Mouse (Mus musculus) lung, adult 2 months (tissue): ENCODE results near the gene Rrp12. TPM values are rescaled to one million over a fixed set of nuclear protein-coding genes. Genes with fewer than 3 reads are reported as not detected.

Experiments used
- DNase-seq: peaks from one replicate; pipeline ENCODE4 v3.0.0; 2022
- H3K4me1 ChIP-seq: fragments of 200-500 bp; 2 replicates; pipeline ENCODE4 v1.6.1; 2011; ENCODE audit warnings: low read length; ENCODE audit not compliant: control insufficient read depth, insufficient read depth
- H3K4me3 ChIP-seq: fragments of 200-500 bp; replicated peaks from 2 replicates; pipeline ENCODE3; 2011; ENCODE audit warnings: low read depth, mild to moderate bottlenecking, control low read depth, low read length; ENCODE audit errors: extremely low read depth
- CTCF ChIP-seq: fragments of 200-500 bp; IDR thresholded peaks from 2 replicates; pipeline ENCODE4 v1.5.1; 2011; ENCODE audit warnings: mild to moderate bottlenecking, low read length, control low read depth; ENCODE audit not compliant: insufficient read depth
- POLR2A ChIP-seq: fragments of 200-500 bp; IDR thresholded peaks from 2 replicates; pipeline ENCODE4 v1.6.1; 2011; ENCODE audit warnings: low read depth, mild to moderate bottlenecking, control low read depth, low read length, borderline replicate concordance; ENCODE audit errors: extremely low read depth
- WGBS: fragments of 180-500 bp; shearing (Covaris S2); methylation state at CpG from one replicate; pipeline ENCODE4 v1.1.7; 2018; 5-methylcytosine and 5-hydroxymethylcytosine counted together
- polyA plus RNA-seq: library from polyadenylated mRNA; depleted of rRNA; stranded (reverse); fragments of >200 nt; gene quantifications from 2 replicates; pipeline ENCODE4 v1.2.3, GENCODE M21; 2012

Rrp12 gene
- polyA plus RNA-seq, 1 experiment, result 5.5 TPM

DNA sequence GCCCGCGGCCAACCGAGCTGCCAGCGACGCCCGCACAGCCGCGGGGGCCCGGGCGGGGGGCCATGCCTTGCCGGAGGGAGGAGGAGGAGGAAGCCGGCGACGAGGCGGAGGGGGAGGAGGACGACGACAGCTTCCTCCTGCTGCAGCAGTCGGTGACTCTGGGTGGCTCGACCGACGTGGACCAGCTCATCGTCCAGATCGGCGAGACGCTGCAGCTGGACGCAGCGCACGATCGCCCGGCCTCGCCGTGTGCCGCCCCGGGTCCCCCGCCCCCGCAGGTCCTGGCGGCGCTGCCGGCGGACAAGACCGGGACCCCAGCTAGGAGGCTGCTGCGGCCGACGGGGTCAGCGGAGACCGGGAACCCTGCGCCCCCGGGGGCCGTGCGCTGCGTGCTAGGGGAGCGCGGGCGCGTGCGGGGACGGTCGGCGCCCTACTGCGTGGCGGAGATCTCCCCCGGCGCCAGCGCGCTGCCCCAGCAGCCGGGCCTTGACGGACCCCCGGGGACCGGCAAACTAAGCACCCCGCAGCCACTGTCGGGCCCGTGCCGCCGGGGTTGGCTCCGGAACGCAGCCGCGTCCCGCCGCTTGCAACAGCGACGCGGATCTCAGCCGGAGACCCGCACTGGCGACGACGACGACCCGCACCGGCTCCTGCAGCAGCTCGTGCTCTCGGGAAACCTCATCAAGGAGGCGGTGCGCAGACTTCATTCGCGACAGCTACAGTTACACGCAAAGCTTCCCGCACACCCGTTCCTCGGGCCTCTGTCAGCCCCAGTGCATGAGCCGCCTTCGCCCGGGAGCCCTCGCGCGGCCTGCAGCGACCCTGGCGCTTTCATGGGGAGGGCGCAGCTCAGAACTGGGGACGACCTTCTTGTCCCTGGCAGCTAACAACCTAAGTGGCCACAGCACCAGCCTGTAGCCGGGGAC lies 65.6 kb downstream of the Rrp12 start:
- TF ChIP-seq POLR2A (peak; percentile 5; the same call in 1 of the 2 replicates), CTCF (no peak)
- Histone ChIP-seq H3K4me3 (peak overlapping the region; percentile 98), H3K4me1 (0 out of 2 replicates have a peak, but pooled peaks cover 4% of the 10 kb centered on the region)
- DNase-seq, result peak; percentile 54
- WGBS, result under 1% methylated on average over 101 of the region's 112 CpGs

DNA sequence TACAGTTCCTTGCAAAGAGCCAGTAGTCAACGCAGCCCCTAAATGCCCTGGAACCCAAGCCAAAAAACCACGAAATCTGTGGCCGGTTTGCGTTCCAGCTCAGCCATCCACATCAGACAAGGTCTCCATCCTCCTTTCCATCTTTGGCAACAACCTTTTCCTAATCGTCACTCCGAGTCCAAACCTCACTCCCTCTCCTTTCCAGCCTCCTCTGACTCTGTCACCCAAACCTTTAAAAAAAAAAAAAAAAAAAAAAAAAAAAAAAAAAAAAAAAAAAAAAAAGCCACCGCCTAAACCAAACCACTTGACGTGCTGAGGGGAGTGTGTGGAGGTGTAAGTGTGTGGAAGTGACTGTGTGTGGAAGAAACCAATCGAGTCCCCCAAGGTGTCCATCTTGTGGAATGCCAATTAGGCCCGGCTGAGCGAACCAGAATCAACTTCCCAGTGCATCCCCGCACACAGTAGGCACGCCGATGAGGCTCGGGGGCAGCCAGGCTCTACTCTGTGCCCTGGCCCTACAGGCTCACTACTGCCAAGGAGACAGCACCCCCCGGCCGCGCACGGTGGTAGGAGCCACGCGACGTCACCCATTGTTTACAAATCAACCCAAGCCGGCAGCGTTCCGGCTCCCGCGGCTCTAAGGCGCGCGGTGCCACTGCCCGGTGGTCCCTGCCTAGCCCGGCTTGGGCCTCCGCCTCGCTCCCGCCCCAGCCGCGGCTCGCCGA lies 66.4 kb downstream of the Rrp12 start, which contains the start of gene Frat1:
Frat1 (plus strand) TSS at position 590 of the 725 bp plus-strand sequence.
- WGBS, result under 1% methylated on average over 38 of the region's 39 CpGs
- Histone ChIP-seq H3K4me3 (peak within 1 kb of the TSS; percentile 98), H3K4me1 (0 out of 2 replicates have a peak, but pooled peaks cover 4% of the 10 kb centered on the region)
- TF ChIP-seq CTCF (no peak), POLR2A (peak; percentile 54; the same call in 1 of the 2 replicates)
- DNase-seq, result peak; percentile 94

DNA sequence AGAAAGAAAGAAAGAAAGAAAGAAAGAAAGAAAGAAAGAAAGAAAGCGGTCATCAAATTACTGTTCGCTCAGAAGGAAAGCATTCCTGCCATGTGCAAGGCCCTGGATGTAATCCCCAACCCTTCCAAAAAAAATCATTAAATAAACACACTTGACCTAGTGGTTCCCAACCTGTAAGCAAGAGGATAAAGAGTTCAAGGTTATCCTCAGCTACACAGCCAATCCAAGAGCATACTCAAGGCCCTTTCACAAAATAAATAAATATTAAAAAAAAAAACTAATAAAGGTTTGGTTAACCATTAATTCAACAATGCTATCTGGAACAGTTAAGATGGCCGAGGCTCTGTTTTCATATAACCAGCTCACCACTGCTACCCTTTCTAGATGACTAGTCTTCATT lies 67.0 kb downstream of the Rrp12 start:
- Histone ChIP-seq H3K4me3 (no peak overlapping the region), H3K4me1 (0 out of 2 replicates have a peak, but pooled peaks cover 4% of the 10 kb centered on the region)
- TF ChIP-seq CTCF (no peak), POLR2A (no peak)
- 59% methylated on average over 3 of the region's 3 CpGs for WGBS
- no peak for DNase-seq

DNA sequence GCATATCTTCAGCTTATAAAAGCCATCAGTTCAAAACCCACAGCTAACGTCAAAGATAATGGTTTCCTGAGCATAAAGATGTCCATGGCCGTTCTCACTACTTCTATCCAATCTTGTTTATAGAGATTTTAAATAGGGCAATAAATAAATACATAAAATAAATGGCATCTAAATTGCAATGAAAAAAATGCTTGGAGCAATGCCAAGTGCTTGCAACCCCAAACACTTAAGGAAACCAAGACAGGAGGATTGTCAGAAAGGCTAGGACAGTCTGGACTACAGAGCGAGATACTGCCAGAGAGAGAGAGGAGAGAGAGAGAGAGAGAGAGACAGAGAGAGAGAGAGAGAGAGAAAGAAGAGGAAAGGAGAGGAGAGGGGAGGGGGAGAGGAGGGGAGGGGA lies 69.4 kb downstream of the Rrp12 start:
- no peak for TF ChIP-seq CTCF
- TF ChIP-seq POLR2A, result no peak
- 44% methylated on average over 3 of the region's 3 CpGs for WGBS
- Histone ChIP-seq H3K4me3 (no peak overlapping the region), H3K4me1 (0 out of 2 replicates have a peak, but pooled peaks cover 4% of the 10 kb centered on the region)
- DNase-seq, result no peak

DNA sequence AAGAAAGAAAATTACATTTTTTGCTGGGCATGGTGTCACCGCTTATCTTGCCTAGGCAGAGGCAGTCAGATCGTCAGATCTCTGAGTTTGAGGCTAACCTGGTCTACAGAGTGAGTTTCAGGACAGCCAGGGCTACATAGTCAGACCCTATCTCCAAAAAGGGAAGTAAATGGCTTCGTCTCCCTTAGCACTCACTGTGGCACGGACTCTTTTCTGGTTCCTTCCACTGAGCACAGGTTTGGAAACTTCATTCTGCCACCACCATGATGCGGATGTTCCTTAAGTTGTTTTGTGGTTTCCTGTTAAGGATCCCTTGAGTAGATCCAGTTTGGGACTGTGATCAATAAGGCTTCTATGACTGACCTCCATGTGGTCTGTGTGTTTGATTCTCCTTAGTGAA lies 71.0 kb downstream of the Rrp12 start:
- 80% methylated on average over 5 of the region's 5 CpGs for WGBS
- DNase-seq, result no peak
- peaks cover 2% of the 10 kb centered on the region; the same call in 1 of the 2 replicates for H3K4me1 ChIP-seq
- no peak overlapping the region for H3K4me3 ChIP-seq
- TF ChIP-seq POLR2A, result no peak
- no peak for TF ChIP-seq CTCF

GRCm38 (mm10) chr19:41822589-41822988 lies 73.4 kb downstream of the Rrp12 start:
- no peak overlapping the region for H3K4me3 ChIP-seq
- whole genome bisulfite sequencing, result 84% methylated on average over 1 of the region's 1 CpGs
- TF ChIP-seq POLR2A (no peak), CTCF (no peak)

GRCm38 (mm10) chr19:41821436-41821835 lies 74.5 kb downstream of the Rrp12 start:
- WGBS, result 34% methylated on average over 5 of the region's 5 CpGs
- Histone ChIP-seq H3K4me3 (no peak overlapping the region), H3K4me1 (no peaks in the 10 kb centered on the region; the same call in 1 of the 2 replicates)
- TF ChIP-seq CTCF (no peak), POLR2A (no peak)
- no peak for DNase-seq

More at GRCm38 (mm10) chr19:41822589-41822988, 73.4 kb downstream of the Rrp12 start:
- no peaks in the 10 kb centered on the region; the same call in 1 of the 2 replicates for H3K4me1 ChIP-seq
- DNase-seq, result no peak

- WGBS, result 73% methylated on average over 4 of the region's 4 CpGs
- H3K4me3 ChIP-seq, result no peak overlapping the region
- TF ChIP-seq POLR2A, result no peak
- no peak for TF ChIP-seq CTCF
- no peak for DNase-seq
- no peaks in the 10 kb centered on the region; the same call in 1 of the 2 replicates for H3K4me1 ChIP-seq
Observed at GRCm38 (mm10) chr19:41818749-41819148, 77.2 kb downstream of the Rrp12 start.

DNA sequence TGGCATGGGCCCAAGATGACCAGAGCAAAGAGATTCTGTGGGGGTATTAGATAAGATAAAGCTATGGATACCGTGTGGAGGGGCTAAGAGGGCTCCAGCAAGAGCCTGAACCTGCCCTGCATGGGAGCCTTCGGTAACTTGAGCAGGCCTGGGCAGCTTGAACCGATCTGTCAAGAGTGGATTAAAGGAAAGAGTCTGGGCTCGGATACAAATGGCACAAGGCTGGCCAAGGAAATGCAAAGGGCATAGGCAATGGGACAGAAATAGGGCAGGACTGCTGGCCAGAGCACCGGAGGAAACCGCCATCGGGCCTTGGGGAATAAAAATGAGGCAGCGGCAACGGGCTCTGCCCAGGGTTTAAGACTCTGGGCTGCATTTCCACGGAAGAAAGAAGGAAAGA lies 78.6 kb downstream of the Rrp12 start:
- Histone ChIP-seq H3K4me3 (no peak overlapping the region), H3K4me1 (no peaks in the 10 kb centered on the region; the same call in 1 of the 2 replicates)
- TF ChIP-seq POLR2A, result no peak
- TF ChIP-seq CTCF, result no peak
- DNase-seq, result no peak
- 43% methylated on average over 10 of the region's 10 CpGs for WGBS
